In the genomic region with DNA sequence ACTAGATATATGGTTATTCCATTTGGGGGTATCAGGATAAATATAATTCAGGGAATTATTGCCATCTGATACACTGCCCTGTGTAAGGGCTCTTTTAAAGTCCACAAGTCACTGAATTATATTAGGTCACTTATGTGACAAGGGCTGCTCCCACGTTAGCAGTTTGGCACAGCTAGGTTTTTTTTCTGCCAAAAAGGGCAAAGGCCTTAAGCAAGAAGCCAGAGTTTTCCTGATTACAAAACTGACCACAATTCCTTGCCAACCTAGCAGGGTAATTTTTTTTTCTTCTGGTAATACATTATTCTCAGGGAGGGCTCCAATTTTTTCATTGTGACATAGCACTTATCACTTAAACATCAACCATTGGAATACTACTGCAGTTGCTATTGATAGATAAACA, we compare ENCODE assay signal across 10 mouse cellular contexts.
DNase-seq lines count a peak whose midpoint lies in the region; ATAC-seq lines count a peak whose summit lies in the region.
"Had no signal": no experiment of that assay in that cellular context is flagged by ENCODE, and none has a peak within 500 bp of the region (broad histone marks: within the 10 kb centered on the region; RNA-seq: fewer than 3 reads in every experiment).

No protein-coding gene starts in this region.

- peak; percentile 95 for DNase-seq in heart, adult 11 months
- DNase-seq in adrenal gland, adult (ENCODE audit: inconsistent age in 2 of 2, low spot score in 1 of 2): peak; percentile 51 to 92
- peak; percentile 47 to 50 for DNase-seq in heart, postnatal 36 days
- peak; percentile 63 for DNase-seq in lung, postnatal 14 days
- DNase-seq in thymus, postnatal 4 days: no peak
- no peak for DNase-seq in spleen, postnatal 14 days (ENCODE audit: low spot score in 2 of 2)

- H3K27me3 ChIP-seq in heart, embryonic 11.5 days (ENCODE audit: control insufficient read depth, insufficient read depth, low read length): no peaks in the 10 kb centered on the region
- H3K27me3 ChIP-seq in forebrain, embryonic 13.5 days: no peaks in the 10 kb centered on the region
- H3K27me3 ChIP-seq: embryonic facial prominence, embryonic 13.5 days; hindbrain, embryonic 13.5 days had no signal

- H3K4me3 ChIP-seq in heart, embryonic 11.5 days (ENCODE audit: low read depth, low read length): no peak overlapping the region
- H3K4me3 ChIP-seq in forebrain, embryonic 13.5 days: no peak overlapping the region
- H3K4me3 ChIP-seq: embryonic facial prominence, embryonic 13.5 days; hindbrain, embryonic 13.5 days had no signal

- no peak for ATAC-seq in heart, embryonic 11.5 days (replicated peaks; ENCODE audit: insufficient number of reproducible peaks, low FRiP score, low TSS enrichment)
- ATAC-seq in forebrain, embryonic 13.5 days: no peak

- no peak overlapping the region for H3K4me2 ChIP-seq in heart, embryonic 11.5 days
- H3K4me2 ChIP-seq in forebrain, embryonic 13.5 days: no peak overlapping the region
- H3K4me2 ChIP-seq: embryonic facial prominence, embryonic 13.5 days; hindbrain, embryonic 13.5 days had no signal

- H3K27ac ChIP-seq in heart, embryonic 11.5 days (ENCODE audit: low read depth, low read length): no peak overlapping the region
- H3K27ac ChIP-seq in forebrain, embryonic 13.5 days: no peak overlapping the region
- H3K27ac ChIP-seq: embryonic facial prominence, embryonic 13.5 days; hindbrain, embryonic 13.5 days had no signal

- no peaks in the 10 kb centered on the region for H3K4me1 ChIP-seq in heart, embryonic 11.5 days (ENCODE audit: control insufficient read depth, insufficient read depth, low read length)
- no peaks in the 10 kb centered on the region for H3K4me1 ChIP-seq in forebrain, embryonic 13.5 days
- H3K4me1 ChIP-seq: embryonic facial prominence, embryonic 13.5 days; hindbrain, embryonic 13.5 days had no signal

- WGBS in heart, embryonic 11.5 days (ENCODE audit: insufficient replicate concordance): 54% methylated on average over 1 of the region's 1 CpGs
- 67% methylated on average over 1 of the region's 1 CpGs for WGBS in forebrain, embryonic 13.5 days

- intact Hi-C loops in heart, postnatal 36 days (cut with DNase I): no loop called here

- H3K9ac ChIP-seq in heart, embryonic 11.5 days (ENCODE audit: low read depth, low read length): no peak overlapping the region
- no peak overlapping the region for H3K9ac ChIP-seq in forebrain, embryonic 13.5 days
- H3K9ac ChIP-seq: embryonic facial prominence, embryonic 13.5 days; hindbrain, embryonic 13.5 days had no signal

- H3K36me3 ChIP-seq in heart, embryonic 11.5 days (ENCODE audit: control insufficient read depth, insufficient read depth, low read length): no peaks in the 10 kb centered on the region
- H3K36me3 ChIP-seq in forebrain, embryonic 13.5 days (ENCODE audit: poor library complexity, severe bottlenecking): no peaks in the 10 kb centered on the region
- H3K36me3 ChIP-seq: embryonic facial prominence, embryonic 13.5 days; hindbrain, embryonic 13.5 days had no signal

- no peaks in the 10 kb centered on the region for H3K9me3 ChIP-seq in heart, embryonic 11.5 days (replicated peaks; ENCODE audit: control insufficient read depth, low read length)
- H3K9me3 ChIP-seq in forebrain, embryonic 13.5 days (replicated peaks): no peaks in the 10 kb centered on the region
- H3K9me3 ChIP-seq: embryonic facial prominence, embryonic 13.5 days; hindbrain, embryonic 13.5 days had no signal

Comparison
In these comparisons a context has a peak if more than half of its experiments do, and no peak if none do; other contexts are left out.
1. DNase-seq: peak in heart, adult 11 months (single experiment), adrenal gland, adult (2 of 2), heart, postnatal 36 days (2 of 2) and lung, postnatal 14 days (single experiment); none in thymus, postnatal 4 days (single experiment) and spleen, postnatal 14 days (0 of 2).